Mouse (Mus musculus) urinary bladder, postnatal 10 days (tissue): ENCODE results near the gene 1500009L16Rik.

Experiments used
- DNase-seq: peaks from one replicate; pipeline ENCODE4 v3.0.0; 2022; ENCODE audit warnings: low spot score

Gene 1500009L16Rik

DNA sequence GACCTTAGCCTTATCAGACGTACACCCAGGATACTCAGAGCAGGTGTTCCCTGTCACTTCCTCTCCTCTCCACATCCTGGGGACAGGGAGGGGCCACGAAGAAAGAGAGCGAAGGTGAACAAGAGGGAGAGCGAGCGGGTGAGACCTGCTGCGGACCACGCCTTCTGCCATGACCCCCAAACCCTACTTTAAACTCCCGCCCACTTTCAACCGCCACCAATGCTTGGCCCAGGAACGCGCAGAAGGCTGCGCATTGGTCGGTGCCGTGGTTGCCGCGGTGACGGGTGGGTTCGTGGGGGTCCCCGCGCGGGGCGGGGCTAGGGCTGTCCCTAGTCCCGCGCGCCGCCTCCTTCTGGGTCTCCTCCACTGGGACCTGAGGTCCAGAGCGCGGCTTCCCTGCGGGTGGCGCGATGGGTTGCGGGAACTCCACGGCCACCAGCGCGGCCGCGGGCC lies at the start of gene 1500009L16Rik:
Gene 1500009L16Rik (plus strand): TSS at position 287 of the 453 bp plus-strand sequence.
- no peak for DNase-seq

DNA sequence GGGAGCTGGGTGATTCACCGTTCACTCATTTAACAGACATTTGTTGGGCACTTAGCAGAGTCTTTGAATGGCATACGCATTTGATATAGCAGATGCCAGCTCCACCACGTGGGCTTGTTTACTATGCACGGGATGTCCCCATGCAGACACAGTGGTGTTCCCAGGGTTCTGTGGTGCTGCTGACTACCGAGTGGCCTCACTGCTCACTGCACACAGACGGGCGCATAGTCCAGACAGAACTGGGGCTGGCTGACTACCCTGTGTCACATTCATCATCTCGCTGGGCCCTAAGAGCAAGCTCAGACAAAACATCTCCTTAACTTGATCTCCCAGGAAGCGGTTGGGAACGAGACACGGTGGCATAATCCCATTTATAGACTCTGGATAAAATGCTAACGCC lies 41.3 kb upstream of the 1500009L16Rik start:
- no peak for DNase-seq

DNA sequence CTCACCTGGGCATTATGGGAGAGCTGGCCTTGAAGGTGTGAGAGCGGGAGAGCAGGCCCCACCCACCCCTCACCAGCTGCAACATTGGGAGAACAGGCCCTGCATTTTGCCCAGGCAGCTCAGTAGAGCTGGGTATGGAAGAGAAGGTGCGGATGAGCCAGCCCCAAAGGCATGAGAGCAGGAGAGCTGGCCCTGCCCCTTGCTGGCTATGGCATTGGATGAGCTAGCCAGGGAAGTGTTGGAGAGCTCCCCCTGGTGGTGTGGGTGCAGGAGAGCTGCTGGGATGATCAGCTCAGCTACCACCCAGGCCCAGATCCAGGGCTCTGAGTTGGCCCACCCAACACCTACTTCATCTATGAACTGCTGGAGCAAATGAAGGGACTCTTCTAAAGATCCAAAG lies 34.5 kb upstream of the 1500009L16Rik start:
- no peak for DNase-seq

DNA sequence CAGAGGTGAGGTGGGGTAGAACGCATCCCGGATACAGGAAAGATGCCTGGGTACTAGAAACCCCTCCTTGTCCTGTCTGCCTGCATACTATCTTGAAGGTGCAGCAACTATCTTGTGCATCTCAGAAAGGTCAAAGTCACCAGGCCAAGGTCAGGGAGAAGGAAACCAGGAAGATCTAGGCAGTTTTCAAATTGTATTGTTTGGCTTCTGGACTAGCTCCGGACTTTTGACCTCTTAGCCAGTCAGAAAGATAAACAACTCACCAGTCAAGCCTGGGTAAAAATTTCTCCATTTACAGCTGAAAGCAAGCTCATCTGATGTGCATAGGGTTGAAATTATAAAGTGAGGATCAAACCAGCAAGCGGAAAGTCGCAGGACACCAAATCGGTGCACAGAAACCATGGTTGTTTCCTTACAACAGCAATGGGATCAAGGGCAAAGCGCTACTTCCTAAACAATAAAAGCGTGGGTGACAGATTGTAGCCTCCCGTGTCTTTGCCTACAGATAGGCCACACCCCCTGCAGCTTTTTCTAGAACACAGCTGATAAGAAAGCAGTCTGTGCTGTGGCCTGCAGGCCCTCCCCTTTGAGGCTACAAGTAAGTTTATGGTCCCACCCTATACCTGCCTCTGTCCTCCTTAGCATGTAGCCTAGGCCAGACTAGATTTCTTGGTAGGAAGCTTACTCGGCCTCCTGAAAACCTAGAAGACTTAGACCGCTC lies 30.3 kb upstream of the 1500009L16Rik start:
- DNase-seq, result no peak

- DNase-seq, result no peak
Measured at GRCm38 (mm10) chr10:83696226-83696625, 26.4 kb upstream of the 1500009L16Rik start.

- no peak for DNase-seq
Measured at GRCm38 (mm10) chr10:83706628-83707027, 16.0 kb upstream of the 1500009L16Rik start.

GRCm38 (mm10) chr10:83709920-83710319 lies 12.7 kb upstream of the 1500009L16Rik start:
- no peak for DNase-seq

DNA sequence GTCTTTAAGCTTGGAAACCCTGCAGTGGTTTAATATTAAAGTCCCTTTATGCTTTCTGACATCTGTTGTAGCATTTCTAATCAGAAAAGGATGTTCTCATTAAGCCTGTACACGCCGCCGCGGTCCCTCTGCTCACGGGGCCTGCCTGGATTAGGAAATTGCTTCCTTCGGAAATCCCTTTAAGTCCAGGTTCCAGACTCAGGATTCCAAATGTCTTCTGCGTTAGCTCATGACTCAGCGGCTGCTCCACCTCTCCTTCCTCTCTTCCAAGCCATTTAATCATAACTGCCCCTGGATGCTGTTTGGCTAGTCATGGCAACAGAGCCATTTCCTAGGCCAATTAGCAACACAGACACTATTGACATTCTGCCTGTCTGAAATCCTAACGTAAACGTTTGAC lies 10.9 kb upstream of the 1500009L16Rik start:
- DNase-seq, result no peak

DNA sequence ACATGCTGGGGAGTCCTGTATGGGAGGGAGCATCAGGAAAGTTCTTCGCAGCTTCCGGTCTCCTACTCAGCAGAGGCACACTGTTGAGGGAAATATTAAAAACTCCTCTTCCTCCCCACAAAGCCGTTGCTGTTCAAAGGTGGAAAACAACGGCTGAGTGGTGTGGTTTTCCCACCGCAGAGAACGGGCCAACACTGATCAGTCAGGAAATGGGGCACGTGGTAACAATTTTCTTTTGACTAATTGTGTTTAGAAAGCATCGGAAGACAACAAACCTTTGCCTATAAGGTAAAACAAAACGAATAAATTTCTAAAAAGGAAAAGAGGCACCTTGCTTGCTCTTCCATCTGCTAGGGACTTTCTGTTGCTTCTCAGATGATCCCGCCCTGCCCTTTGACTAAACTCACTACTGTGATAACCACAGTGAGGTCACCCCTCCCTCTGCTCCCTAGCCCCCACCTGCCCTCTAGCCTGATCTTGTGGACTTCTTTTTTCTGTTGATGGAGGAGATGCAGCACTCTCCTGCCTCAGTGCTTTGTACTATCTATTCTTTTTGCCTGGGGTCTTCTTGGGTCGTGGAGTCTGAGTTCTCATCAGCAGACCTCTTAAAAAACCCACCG lies 3.7 kb upstream of the 1500009L16Rik start:
- no peak for DNase-seq

- no peak for DNase-seq
Measured at GRCm38 (mm10) chr10:83723055-83723454, 390 bp downstream of the 1500009L16Rik start.

- no peak for DNase-seq
Measured at GRCm38 (mm10) chr10:83724351-83725059, 1.8 kb downstream of the 1500009L16Rik start.

DNA sequence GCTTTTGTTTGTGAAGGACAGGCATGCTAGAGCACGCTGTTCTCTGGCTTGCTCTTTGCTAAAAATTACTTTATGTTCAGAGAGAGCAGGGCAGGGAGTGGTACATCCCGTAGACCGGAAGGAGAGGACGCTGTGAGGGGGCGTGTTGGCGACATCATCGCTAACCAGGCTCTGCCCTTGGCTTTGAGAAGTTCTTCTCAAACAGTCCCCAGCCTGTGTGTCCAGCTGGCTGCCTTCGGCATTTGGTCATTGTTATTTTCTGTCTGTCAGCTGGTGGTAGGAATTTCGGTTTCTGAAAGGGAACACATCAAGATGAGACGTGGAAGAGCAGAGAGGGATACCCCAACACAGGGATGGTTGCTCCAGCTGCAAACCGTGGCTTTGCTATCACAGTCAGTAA lies 3.5 kb downstream of the 1500009L16Rik start:
- no peak for DNase-seq

DNA sequence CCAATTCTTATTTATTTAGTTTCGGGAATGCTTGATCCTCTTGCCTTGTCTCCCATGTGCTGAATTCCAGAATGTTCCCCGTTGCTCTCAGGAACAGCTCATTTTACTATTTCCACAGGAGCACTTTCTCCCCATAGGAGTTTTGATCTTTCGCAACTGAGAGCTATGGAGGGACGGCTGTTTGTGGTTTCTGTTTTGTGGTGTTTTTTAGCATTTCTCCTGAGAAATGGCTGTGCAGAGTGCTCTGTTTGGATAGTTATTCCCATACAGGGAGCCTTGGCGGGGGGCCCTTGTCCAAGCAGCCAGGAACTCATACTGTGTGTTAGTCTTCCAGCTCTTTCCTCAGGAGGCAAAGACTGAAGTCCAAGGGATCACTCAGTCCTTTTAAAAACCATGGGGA lies 5.2 kb downstream of the 1500009L16Rik start:
- no peak for DNase-seq

DNA sequence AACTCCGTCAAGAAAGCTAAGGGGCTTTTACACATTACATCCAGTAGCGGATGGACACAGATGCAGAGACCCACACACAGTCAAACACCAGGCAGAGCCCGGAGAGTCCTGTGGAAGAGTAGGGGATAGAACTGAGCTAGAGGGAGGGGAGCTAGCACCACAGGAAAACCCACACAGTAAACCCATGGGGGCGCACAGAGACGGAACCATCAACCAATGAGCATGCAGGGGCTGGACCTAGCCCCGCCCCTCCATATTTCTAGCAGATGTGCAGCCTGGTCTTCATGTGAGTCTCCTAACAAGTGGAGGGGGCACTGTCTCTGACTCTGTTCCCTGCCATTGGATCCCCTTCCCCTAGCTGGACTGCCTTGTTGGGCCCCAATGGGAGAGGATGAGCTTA lies 5.9 kb downstream of the 1500009L16Rik start:
- DNase-seq, result no peak

DNA sequence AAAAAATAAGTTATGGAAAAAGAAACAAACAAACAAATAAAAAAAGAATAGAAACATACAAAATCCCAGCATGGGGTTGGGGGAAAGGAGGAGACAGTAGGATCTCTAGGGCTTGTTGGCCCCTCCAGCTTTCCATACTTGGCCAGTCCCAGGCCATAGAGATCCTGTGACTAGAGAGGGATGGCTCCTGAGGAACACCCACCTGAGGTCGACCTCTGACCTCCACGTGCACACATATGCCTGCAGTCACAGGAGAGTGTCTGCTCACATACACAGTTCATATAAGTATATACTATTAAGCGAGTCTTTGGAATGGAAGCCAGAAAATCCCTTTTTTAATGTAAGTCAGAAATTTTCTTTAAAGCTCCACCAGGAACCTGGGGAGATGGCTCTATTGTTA lies 6.4 kb downstream of the 1500009L16Rik start:
- no peak for DNase-seq

- peak; percentile 78 for DNase-seq
Measured at GRCm38 (mm10) chr10:83729492-83729891, 6.8 kb downstream of the 1500009L16Rik start.

DNA sequence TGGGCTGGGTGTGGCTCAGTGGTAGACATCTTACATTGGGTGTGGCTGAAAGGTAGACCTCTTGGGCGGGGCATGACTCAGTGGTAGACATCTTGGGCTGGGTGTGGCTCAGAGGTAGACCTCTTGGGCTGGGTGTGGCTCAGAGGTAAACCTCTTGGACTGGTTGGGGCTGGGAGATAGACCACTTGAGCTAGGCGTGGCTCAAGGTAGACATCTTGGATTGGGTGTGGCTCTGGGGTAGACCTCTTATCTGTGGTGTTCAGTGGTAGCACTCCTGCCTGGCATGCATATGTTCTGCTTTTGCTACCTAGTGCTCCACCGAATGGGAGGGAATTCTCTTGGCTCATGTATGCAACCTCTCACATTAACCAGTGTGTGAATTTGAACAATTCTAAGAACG lies 11.1 kb downstream of the 1500009L16Rik start:
- no peak for DNase-seq

GRCm38 (mm10) chr10:83738996-83739655 lies 16.5 kb downstream of the 1500009L16Rik start:
- no peak for DNase-seq

- no peak for DNase-seq
Measured at GRCm38 (mm10) chr10:83744656-83745055, 22.0 kb downstream of the 1500009L16Rik start.

DNA sequence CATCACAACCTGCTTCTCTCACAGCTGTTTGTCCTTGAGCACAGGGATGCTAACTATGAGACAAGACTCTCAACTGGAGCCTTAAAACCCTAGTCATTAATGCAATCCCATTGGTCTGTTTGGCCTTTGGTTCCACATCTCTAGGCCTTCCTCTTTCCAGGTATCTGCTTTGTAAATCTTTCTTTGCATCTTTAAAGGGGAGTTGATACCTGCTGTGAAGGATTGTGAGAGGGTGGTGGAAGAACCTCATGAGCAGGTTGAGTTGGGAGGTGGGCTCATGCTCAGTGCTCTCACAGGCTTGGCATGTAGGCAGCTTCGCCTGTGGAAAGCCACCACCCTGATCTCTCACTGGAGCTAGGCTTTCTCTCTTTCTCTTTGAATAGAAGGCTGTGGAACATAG lies 30.4 kb downstream of the 1500009L16Rik start:
- no peak for DNase-seq

GRCm38 (mm10) chr10:83757343-83757962 lies 34.8 kb downstream of the 1500009L16Rik start:
- no peak for DNase-seq

- DNase-seq, result no peak
Measured at GRCm38 (mm10) chr10:83758732-83759131, 36.1 kb downstream of the 1500009L16Rik start.
